Mouse (Mus musculus) right cerebral cortex, adult 18-20 months (tissue): ENCODE measurements at regions not wholly inside any gene's neighbourhood (a gene's known extent, or its start where the extent isn't known, plus 50 kb on each side); places are given as distances from the start of the nearest gene placed in this dataset.

Experiments
- DNase-seq: peaks from one replicate; pipeline ENCODE4 v3.0.0; 2022; ENCODE audit warnings: mixed read lengths

GRCm38 (mm10) chr5:4594562-4594961 is 163.3 kb downstream of the Fzd1 start:
- no peak for DNase-seq

GRCm38 (mm10) chr5:4593638-4594381 is 164.0 kb downstream of the Fzd1 start:
- peak; percentile 17 for DNase-seq

- no peak for DNase-seq
Measured at GRCm38 (mm10) chr5:4591721-4592120, 166.1 kb downstream of the Fzd1 start.

GRCm38 (mm10) chr5:4582702-4583475 is 174.9 kb downstream of the Fzd1 start:
- no peak for DNase-seq

- DNase-seq: no peak
Measured at GRCm38 (mm10) chr5:4580185-4580839, 177.5 kb downstream of the Fzd1 start.

GRCm38 (mm10) chr5:4578856-4579255 is 179.0 kb downstream of the Fzd1 start:
- DNase-seq: peak; percentile 81

- DNase-seq: no peak
Measured at GRCm38 (mm10) chr5:4577179-4577578, 180.7 kb downstream of the Fzd1 start.

GRCm38 (mm10) chr5:4563862-4564261 is 194.0 kb downstream of the Fzd1 start:
- DNase-seq: no peak

GRCm38 (mm10) chr5:4561661-4562060 is 196.2 kb downstream of the Fzd1 start:
- no peak for DNase-seq

GRCm38 (mm10) chr5:4561139-4561470 is 196.7 kb downstream of the Fzd1 start:
- DNase-seq: no peak

- no peak for DNase-seq
Measured at GRCm38 (mm10) chr5:4560370-4561138, 197.3 kb downstream of the Fzd1 start.

- no peak for DNase-seq
Measured at GRCm38 (mm10) chr5:4554972-4555371, 202.9 kb downstream of the Fzd1 start.

- peak; percentile 2 for DNase-seq
Measured at GRCm38 (mm10) chr5:4538572-4538971, 219.3 kb downstream of the Fzd1 start.

- no peak for DNase-seq
Measured at GRCm38 (mm10) chr5:4536790-4537189, 221.0 kb downstream of the Fzd1 start.

- DNase-seq: no peak
Measured at GRCm38 (mm10) chr5:4535951-4536350, 221.9 kb downstream of the Fzd1 start.

- no peak for DNase-seq
Measured at GRCm38 (mm10) chr5:4534512-4534911, 223.3 kb downstream of the Fzd1 start.

- peak; percentile 2 for DNase-seq
Measured at GRCm38 (mm10) chr5:4530236-4531067, 227.4 kb downstream of the Fzd1 start.

GRCm38 (mm10) chr5:4526042-4526815 is 231.6 kb downstream of the Fzd1 start:
- DNase-seq: no peak

GRCm38 (mm10) chr5:4500599-4500998 is 257.2 kb downstream of the Fzd1 start:
- no peak for DNase-seq

GRCm38 (mm10) chr5:4499036-4499435 is 258.8 kb downstream of the Fzd1 start:
- DNase-seq: no peak

- no peak for DNase-seq
Measured at GRCm38 (mm10) chr5:4498425-4498824, 259.4 kb downstream of the Fzd1 start.

GRCm38 (mm10) chr5:4496907-4497200 is 261.0 kb downstream of the Fzd1 start:
- no peak for DNase-seq
